Mouse (Mus musculus) erythroid progenitor cell, adult 5-6 weeks (primary cell): ENCODE results near the gene Kif2a. TPM values are rescaled to one million over a fixed set of nuclear protein-coding genes. Genes with fewer than 3 reads are reported as not detected.
"Not testable (repeated sequence)": the region's sequence is repeated elsewhere in the genome, so short reads cannot be mapped to it uniquely, and the experiment has no call there.

Experiments used
- ATAC-seq: replicated peaks from 2 replicates; pipeline ENCODE4 v1.8.0; 2016; ENCODE audit warnings: moderate number of reproducible peaks, mild to moderate bottlenecking, moderate TSS enrichment, inconsistent platforms; ENCODE audit not compliant: poor library complexity, low FRiP score, severe bottlenecking
- total RNA-seq, 2 experiments: library from RNA; stranded (forward) in 1 of 2; stranded (reverse) in 1 of 2; fragments of 150-400 nt in 1 of 2; fragments of 186-747, 209-891 nt in 1 of 2; gene quantifications; 2 replicates each; pipeline versions ENCODE4 v1.2.3 to v1.2.4; 2015 to 2017; ENCODE audit warnings: low replicate concordance in 2 of 2

Kif2a gene
- total RNA-seq, 2 experiments from 2014 or later, result 84.8 to 233 TPM

- no peak for ATAC-seq
Observed at GRCm38 (mm10) chr13:106941211-106941976, 80.5 kb downstream of the Kif2a start.

DNA sequence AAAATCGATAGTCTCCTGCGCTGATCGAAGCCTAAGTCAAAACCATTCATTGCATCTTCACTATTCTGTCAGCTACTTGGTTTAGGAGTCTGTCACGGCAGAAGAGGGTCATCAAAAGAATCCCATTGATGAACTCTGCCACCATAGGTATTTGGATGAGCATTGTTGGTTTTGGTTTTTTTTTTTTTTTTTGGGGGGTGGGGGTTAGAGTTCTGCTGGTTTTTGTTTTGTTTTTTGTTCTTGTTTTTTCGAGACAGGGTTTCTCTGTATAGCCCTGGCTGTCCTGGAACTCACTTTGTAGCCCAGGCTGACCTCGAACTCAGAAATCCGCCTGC lies 84.8 kb downstream of the Kif2a start:
- ATAC-seq, result no peak

- ATAC-seq, result peak; percentile 99
Observed at GRCm38 (mm10) chr13:106936256-106937137, 85.4 kb downstream of the Kif2a start, which contains the start of gene Ipo11. Gene Ipo11, minus strand, starts transcription at chr13:106936958.

GRCm38 (mm10) chr13:106935871-106936255 lies 86.1 kb downstream of the Kif2a start:
- ATAC-seq, result peak; percentile 46

DNA sequence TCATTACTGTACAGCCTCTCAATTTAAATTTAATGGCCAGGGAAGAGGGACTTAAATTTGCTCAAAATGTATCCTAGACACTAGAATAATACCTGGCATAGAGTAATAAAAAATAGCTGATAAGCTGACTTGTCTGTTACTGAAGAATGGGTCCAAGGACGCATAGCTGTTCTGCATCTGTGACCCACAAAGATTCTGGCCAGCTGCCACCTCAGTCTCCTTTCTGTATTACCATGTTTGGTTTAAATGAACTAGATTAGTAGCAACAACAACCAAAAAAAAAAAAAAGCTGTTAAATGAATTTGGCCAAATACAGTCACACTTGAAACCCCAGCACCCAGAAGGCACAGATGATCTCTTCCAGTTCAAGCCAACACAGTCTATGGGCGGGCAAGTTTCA lies 92.7 kb downstream of the Kif2a start:
- ATAC-seq, result no peak

- no peak for ATAC-seq
Observed at GRCm38 (mm10) chr13:106928296-106928695, 93.6 kb downstream of the Kif2a start.

DNA sequence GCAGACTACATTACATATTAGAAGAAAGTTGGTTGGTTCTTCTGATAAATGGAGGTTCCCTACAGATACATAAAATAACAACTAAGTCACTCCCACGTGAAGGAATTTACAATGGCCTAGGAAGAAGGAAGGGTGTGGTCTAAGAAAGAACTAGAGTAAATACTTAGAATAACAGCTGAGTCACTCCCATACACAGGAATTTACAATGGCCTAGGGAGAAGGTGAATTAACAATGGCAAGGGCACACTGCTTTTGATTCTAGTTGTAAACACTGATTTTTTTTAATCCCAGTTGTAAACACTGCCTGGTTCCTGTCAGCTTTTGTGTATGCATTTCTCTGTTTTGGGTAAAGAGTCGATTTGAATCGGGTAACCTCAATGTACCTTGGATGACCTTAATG lies 96.0 kb downstream of the Kif2a start:
- not testable (repeated sequence) for ATAC-seq

DNA sequence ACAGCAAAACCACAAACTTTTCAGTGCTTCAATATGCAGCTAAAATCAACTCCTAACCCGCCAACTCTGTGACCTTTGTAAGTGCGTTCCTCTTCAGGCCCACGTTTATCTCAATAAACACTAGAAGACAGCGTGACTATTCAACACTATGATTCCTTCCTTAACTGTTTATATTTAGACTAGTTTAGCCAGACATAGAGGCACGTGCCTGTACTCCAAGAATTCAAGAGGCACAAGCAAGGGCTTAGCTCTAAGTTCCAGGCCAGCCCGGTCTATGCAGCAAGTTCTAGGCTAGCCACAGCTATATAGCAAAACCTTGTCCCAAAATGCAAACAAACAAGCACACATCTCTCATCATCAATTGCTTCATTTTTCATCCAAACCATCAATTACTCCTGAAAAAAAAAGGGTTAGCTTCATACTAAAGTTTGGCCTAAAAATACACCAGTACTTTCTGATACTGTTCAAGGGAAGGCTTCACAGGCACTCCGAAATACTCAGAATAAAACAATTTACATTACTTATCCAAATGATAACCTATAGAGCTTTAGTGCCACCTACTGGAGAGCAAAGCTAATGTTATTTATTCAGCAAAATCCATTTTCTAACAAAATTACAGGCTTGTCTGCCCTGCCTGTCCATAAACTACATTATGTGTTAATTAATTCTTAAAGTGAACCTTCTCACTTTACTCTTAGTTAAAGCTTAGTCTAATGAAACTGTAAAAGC lies 103.4 kb downstream of the Kif2a start:
- ATAC-seq, result 0 out of 2 replicates have a peak, but pooled peaks have one; percentile 61

DNA sequence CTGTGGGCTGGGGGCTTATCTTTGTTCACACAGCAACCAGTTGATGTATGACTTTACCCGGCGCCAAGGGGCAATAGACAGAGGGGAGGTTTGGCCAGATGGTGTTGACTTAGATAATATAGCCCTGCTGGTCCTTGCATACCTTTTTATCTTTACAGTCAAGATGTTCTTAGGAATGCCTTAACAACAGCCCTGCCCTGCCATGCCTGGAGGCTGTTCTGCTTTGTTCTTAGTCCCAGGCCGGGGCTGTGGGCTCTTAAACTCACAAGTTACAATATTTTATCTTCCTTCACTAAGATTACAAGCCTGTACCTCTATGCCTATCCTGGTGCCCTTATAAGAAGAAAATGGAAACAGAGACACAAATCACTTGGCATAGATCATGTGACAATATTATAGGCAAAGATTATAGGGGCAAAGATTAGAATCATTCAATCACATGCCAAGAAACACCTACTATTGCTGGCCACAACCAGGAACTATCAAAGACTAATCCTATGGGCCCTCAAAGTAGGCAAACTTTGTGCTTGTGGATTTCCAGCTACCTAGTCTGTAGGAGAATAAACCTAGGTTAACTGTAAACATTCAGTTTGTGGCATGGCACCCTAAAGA lies 108.7 kb downstream of the Kif2a start:
- ATAC-seq, result no peak

DNA sequence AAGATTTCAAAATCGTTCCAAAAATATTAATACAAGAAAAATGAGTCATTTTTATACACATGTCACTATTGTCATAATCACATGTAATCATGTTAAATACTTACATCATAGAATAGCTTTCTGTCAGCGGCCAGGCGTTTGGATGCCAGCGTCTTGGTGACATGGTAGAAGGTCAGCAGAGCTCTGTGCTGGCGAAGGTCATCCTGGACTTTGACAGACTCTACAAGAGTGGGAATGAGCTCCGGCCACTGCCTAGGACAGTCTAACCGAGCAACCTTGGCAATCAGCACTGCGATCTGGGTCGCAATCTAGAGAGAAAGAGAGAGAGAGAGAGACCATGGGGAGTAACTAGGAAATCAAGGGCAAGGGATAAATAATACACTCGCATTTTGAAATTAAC lies 111.8 kb downstream of the Kif2a start:
- no peak for ATAC-seq

Other genes with a start within 250 kb of the Kif2a start
- gene Ipo11, start 85.2 kb downstream of the Kif2a start, total RNA-seq (2015; ENCODE audit: low replicate concordance), result 35.0 and 48.6 TPM in 2 replicates
- 50.1 and 69.7 TPM in 2 replicates for gene Ipo11, start 85.2 kb downstream of the Kif2a start, total RNA-seq (2017; ENCODE audit: low replicate concordance)
- 6.5 and 9.2 TPM in 2 replicates for gene Dimt1, start 75.0 kb downstream of the Kif2a start, total RNA-seq (2015; ENCODE audit: low replicate concordance)
- gene Dimt1, start 75.0 kb downstream of the Kif2a start, total RNA-seq (2017; ENCODE audit: low replicate concordance), result 4.2 and 6.7 TPM in 2 replicates